Comparison of ENCODE assay signal across 8 mouse cellular contexts in genomic region chr13:107903150-107903959, GRCm38 (mm10).
DNase-seq lines count a peak whose midpoint lies in the region; ATAC-seq lines count a peak whose summit lies in the region.

No protein-coding gene starts in this region.

- H3K4me1 ChIP-seq in heart, embryonic 10.5 days: peaks cover 24% of the 10 kb centered on the region
- H3K4me1 ChIP-seq in brown adipose tissue, adult 24 weeks (ENCODE audit: control insufficient read depth, insufficient read depth, insufficient read length, low read length): 0 out of 2 replicates have a peak, but pooled peaks cover 3% of the 10 kb centered on the region
- H3K4me1 ChIP-seq in hindbrain, embryonic 15.5 days (replicated peaks): peaks cover 4% of the 10 kb centered on the region; the same call in 1 of the 2 replicates

- peak; percentile 81 for DNase-seq in heart, embryonic 10.5 days (ENCODE audit: low spot score)
- DNase-seq in heart, postnatal 36 days: no peak
- DNase-seq in right cerebral cortex, postnatal 25 days: no peak
- DNase-seq in gastrocnemius, adult 8-10 months (ENCODE audit: low spot score in 2 of 2): no peak
- DNase-seq in adrenal gland, postnatal 36 days: no peak

- H3K9ac ChIP-seq in hindbrain, embryonic 15.5 days: no peak overlapping the region

- 33% methylated on average over 9 of the region's 9 CpGs for WGBS in heart, embryonic 10.5 days
- 39% methylated on average over 9 of the region's 9 CpGs for WGBS in hindbrain, embryonic 15.5 days

- peaks cover 83% of the 10 kb centered on the region for H3K27me3 ChIP-seq in heart, embryonic 10.5 days (ENCODE audit: insufficient read depth, poor library complexity, severe bottlenecking)
- no peaks in the 10 kb centered on the region for H3K27me3 ChIP-seq in hindbrain, embryonic 15.5 days

- no peak overlapping the region for H3K4me3 ChIP-seq in heart, embryonic 10.5 days
- no peak overlapping the region for H3K4me3 ChIP-seq in brown adipose tissue, adult 24 weeks (ENCODE audit: insufficient read depth, low read depth, low read length)
- H3K4me3 ChIP-seq in hindbrain, embryonic 15.5 days: no peak overlapping the region

- intact Hi-C loops in heart, postnatal 36 days (cut with DNase I): no loop called here

- H3K27ac ChIP-seq in heart, embryonic 10.5 days: peak overlapping the region; percentile 49; the same call in 1 of the 2 replicates
- H3K27ac ChIP-seq in brown adipose tissue, adult 24 weeks (replicated peaks; ENCODE audit: low read depth, low read length): peak overlapping the region; percentile 69
- H3K27ac ChIP-seq in hindbrain, embryonic 15.5 days (replicated peaks): 0 out of 2 replicates have a peak overlapping the region, but pooled peaks have one; percentile 27

- peak; percentile 82; the same call in 1 of the 2 replicates for ATAC-seq in hindbrain, embryonic 15.5 days (ENCODE audit: low FRiP score, low read depth)
- ATAC-seq in megakaryocyte, adult 5-6 weeks (ENCODE audit: poor library complexity, severe bottlenecking): peak; percentile 82

- no peak overlapping the region for H3K4me2 ChIP-seq in hindbrain, embryonic 15.5 days

- no peaks in the 10 kb centered on the region for H3K36me3 ChIP-seq in heart, embryonic 10.5 days
- no peaks in the 10 kb centered on the region for H3K36me3 ChIP-seq in hindbrain, embryonic 15.5 days

- H3K9me3 ChIP-seq in heart, embryonic 10.5 days: no peaks in the 10 kb centered on the region
- H3K9me3 ChIP-seq in hindbrain, embryonic 15.5 days: no peaks in the 10 kb centered on the region
